Comparison of ENCODE assay signal across 26 mouse cellular contexts in genomic region chrX:43739780-43740463, GRCm38 (mm10).
"Had no signal": no experiment of that assay in that cellular context is flagged by ENCODE, and none has a peak within 500 bp of the region (broad histone marks: within the 10 kb centered on the region; RNA-seq: fewer than 3 reads in every experiment).

No protein-coding gene starts in this region.

- H3K4me2 ChIP-seq: heart, embryonic 12.5 days; hindbrain, embryonic 12.5 days; hindbrain, embryonic 14.5 days; kidney, embryonic 15.5 days; limb, embryonic 13.5 days; limb, embryonic 15.5 days; liver, embryonic 13.5 days had no signal

- H3K4me1 ChIP-seq: heart, embryonic 10.5 days; heart, embryonic 12.5 days; hindbrain, embryonic 10.5 days; hindbrain, embryonic 12.5 days; kidney, embryonic 15.5 days; limb, embryonic 13.5 days; limb, embryonic 15.5 days; liver, embryonic 13.5 days had no signal

- H3K9ac ChIP-seq: heart, embryonic 12.5 days; hindbrain, embryonic 12.5 days; hindbrain, embryonic 14.5 days; kidney, embryonic 15.5 days; limb, embryonic 13.5 days; limb, embryonic 15.5 days; liver, embryonic 13.5 days had no signal

- H3K9me3 ChIP-seq: heart, embryonic 10.5 days; hindbrain, embryonic 10.5 days; hindbrain, embryonic 12.5 days; kidney, embryonic 15.5 days; limb, embryonic 13.5 days; limb, embryonic 15.5 days; liver, embryonic 13.5 days had no signal

- H3K4me3 ChIP-seq: gastrocnemius, adult 2 months; heart, embryonic 10.5 days; heart, embryonic 12.5 days; hindbrain, embryonic 10.5 days; hindbrain, embryonic 12.5 days; kidney, embryonic 15.5 days; layer of hippocampus, adult 2 months; limb, embryonic 13.5 days; limb, embryonic 15.5 days; liver, embryonic 13.5 days had no signal

- H3K27ac ChIP-seq: gastrocnemius, adult 2 months; heart, embryonic 10.5 days; hindbrain, embryonic 10.5 days; hindbrain, embryonic 12.5 days; hindbrain, embryonic 14.5 days; kidney, embryonic 15.5 days; layer of hippocampus, adult 2 months; limb, embryonic 13.5 days; limb, embryonic 15.5 days; liver, embryonic 13.5 days had no signal

- H3K36me3 ChIP-seq: heart, embryonic 10.5 days; heart, embryonic 12.5 days; hindbrain, embryonic 10.5 days; hindbrain, embryonic 12.5 days; kidney, embryonic 15.5 days; limb, embryonic 13.5 days; limb, embryonic 15.5 days; liver, embryonic 13.5 days had no signal

- DNase-seq: gastrocnemius, adult 2 months; gastrocnemius, postnatal 10 days; gastrocnemius, postnatal 25 days; heart, adult 18-20 months; heart, postnatal 10 days; heart, postnatal 4 days; kidney, adult 11 months; kidney, adult 2 months; kidney, adult 9 months; kidney, postnatal 10 days; kidney, postnatal 25 days; kidney, postnatal 4 days; layer of hippocampus, postnatal 36 days; left cerebral cortex, postnatal 4 days; liver, embryonic 13.5 days had no signal

- ATAC-seq: hindbrain, embryonic 16.5 days; inflammation-experienced regulatory T-cells, adult 6 months had no signal

- H3K27me3 ChIP-seq: heart, embryonic 12.5 days; hindbrain, embryonic 12.5 days; kidney, embryonic 15.5 days; limb, embryonic 13.5 days; limb, embryonic 15.5 days; liver, embryonic 13.5 days had no signal
